Mouse (Mus musculus) left cerebral cortex, adult 9 months (tissue): Measurements from ENCODE around the gene Rsrc1.

Experiments
- DNase-seq, 2 experiments: peaks; one replicate each; pipeline ENCODE4 v3.0.0; 2022; ENCODE audit warnings: low spot score in 2 of 2

The Rsrc1 gene

GRCm38 (mm10) chr3:67280247-67280646, 299.1 kb downstream of the Rsrc1 start:
- DNase-seq = no peak

- DNase-seq = no peak
Observed at GRCm38 (mm10) chr3:67284039-67284438, 302.8 kb downstream of the Rsrc1 start.

DNA sequence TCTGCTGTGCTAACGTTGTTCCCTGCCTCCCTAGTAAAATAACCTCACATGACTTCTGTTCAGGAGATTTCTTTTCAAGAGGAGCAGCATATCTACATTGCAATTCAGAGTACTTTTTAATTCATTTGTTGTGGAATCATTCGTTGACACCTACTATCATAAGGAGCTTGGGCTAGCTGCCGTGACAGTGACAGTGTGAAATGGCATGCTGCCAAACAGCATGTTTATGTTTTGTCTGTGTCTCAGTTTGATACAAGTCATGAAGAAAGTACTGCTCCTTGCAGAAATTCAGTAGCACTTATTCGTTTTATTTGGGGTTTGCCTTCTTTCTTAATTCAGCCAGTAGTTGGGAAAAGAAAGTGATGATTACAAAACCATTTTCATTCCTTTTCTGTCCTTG, 303.7 kb downstream of the Rsrc1 start:
- DNase-seq = no peak

- DNase-seq = no peak
Observed at GRCm38 (mm10) chr3:67288664-67289063, 307.5 kb downstream of the Rsrc1 start.

- no peak for DNase-seq
Observed at GRCm38 (mm10) chr3:67289482-67289881, 308.3 kb downstream of the Rsrc1 start.

DNA sequence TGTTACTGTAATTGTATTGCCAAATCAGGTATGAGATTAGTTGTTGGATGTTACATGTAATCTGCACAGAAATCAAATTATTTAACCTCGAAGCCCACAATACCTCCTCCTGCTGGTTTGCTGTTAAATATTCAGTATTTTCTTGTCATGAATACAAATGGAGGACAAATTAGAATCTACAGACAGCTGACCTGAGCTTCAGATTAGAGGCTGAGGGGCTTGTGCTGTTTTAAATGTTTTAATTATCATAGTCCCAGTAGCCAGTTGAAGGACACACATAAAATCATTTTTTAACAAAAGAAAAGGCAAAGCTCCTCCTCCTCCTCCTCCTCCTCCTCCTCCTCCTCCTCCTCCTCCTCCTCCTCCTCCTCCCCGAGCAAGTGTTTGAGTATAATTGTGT, 327.5 kb downstream of the Rsrc1 start:
- DNase-seq = no peak

DNA sequence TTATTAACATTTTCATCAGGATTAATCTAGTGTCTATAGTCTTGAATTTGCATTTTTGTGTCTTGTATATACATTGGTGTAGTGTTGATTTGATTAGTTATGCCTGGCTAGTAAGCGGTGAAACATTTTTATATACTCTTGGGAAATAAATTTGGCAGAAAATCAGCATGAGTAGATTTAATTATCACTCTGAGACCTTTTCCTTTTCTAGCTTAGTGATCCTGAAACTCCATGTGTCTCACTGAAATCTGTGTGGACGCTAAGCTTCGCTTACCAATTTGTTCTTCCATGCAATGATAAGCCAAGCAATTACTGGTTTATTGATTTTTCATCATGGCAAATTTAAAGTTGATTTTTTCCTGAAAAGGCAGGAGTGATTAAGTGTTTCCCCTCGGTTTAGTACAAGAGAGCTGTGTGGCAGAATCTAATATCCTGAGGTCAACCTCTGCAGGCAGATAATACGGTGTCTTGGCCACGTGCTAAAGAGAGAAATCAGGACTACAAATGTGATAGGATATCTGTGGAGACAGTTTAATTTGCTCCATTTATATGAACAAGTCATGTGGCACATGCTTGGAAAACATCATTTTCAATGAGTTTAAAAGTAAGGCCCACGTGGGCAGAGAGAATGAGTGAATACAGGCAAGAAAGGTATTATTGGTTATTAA, 328.6 kb downstream of the Rsrc1 start:
- DNase-seq = no peak

DNA sequence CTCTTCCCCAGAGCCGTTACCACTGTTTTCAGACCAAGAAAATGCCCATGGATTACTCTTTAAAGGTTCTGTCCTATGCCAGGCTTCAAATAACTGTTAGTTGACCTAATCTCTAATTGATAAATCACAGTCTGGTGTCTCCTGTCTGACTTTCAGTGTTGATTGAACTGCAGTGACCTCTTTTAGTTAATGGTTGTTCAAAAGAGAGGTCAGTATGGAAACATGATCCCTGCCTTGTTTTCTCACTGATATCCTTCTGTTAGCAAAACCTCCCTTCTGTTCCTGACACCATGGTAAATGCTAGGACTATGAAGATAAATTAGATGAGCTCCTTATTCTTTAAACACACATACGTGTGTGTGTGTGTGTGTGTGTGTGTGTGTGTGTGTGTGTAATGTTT, 330.2 kb downstream of the Rsrc1 start:
- no peak for DNase-seq

GRCm38 (mm10) chr3:67322422-67322821, 341.2 kb downstream of the Rsrc1 start:
- DNase-seq = no peak

DNA sequence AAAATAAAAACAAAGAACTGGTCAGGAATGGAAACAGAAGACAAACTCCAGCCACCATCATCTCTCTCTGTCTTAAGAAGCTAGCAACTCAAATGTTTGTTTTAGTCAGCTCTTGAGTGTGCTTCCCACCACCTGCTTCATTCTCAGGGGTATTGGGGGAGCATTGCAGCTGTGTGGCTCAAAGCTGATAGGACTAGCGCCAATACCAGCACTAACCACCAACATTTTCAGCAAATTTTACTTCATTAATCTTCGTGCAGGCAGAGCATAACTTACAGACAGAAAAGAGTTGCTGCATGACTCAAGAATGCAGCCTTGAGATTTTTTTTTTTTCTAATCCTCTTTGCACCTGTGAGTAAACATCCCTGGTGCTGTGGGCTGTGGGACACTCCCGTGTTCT, 358.4 kb downstream of the Rsrc1 start:
- DNase-seq = no peak

GRCm38 (mm10) chr3:67340921-67341320, 359.7 kb downstream of the Rsrc1 start:
- DNase-seq = no peak

DNA sequence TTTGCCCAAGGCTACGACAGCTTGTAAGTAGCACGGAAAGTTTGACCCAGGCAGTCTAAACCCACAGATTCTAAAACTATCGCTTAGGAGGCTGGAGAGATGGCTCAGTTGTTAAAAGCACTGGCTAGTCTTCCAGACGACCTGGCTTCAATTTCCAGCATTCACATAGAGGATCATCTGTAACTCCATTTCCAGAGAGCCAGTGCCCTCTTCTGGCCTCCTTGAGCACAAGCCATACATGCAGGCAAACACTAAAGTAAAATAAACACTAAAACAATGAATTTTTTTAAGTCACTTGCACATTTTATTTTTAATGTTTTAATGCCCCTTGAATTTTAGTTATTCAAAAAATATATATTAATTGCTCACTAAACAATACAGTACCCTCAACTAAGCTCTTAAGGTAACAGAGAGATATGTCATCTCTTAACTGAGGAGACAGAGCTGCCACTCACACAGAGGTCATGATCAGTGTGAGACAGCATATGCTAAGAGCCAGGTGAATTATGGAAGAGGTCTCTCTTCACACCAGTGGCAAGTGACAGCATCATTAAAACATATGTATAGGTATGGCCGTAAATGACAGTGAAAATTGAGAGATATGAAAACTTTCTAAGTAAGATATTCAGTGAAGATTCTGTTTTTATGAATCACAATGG, 361.9 kb downstream of the Rsrc1 start:
- DNase-seq = no peak

DNA sequence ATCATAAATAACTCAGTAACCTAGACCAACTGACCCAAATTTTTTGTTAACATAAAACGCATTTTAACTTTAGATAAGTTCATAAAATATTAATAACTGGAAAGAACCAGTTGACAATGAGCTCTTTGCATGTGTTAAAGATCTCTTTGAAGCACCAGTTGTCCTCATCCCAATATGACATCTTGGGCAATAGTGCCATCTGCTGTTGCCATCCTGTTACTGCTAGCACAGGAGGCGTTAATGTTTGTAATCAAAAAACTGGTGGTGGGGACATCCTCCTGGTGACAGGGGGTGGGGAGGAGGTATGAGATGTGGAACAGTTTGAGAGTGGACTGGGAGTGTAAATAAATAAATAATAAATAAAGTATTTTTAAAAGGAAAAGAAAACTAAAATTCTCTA, 363.4 kb downstream of the Rsrc1 start:
- peak in 1 of 2 experiments; percentile 55 for DNase-seq

DNA sequence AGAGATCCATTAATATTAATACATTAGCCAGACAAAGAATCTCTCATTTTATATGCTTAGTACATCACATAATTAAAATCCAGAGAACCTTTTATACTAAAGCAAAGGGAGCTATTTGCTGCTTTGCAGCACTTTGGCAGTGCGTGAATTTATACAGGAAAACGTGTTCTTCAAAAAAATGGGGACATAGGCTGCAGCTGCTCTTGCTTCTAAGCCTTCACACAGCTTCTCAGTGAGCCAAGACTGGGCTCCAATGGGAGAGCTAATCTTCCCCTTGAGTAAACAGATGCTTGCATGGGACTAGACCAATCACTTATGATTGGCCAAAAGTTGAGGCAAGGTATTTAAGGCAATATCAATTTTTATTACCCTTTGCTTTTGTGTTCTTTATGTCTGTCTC, 365.5 kb downstream of the Rsrc1 start:
- no peak for DNase-seq

DNA sequence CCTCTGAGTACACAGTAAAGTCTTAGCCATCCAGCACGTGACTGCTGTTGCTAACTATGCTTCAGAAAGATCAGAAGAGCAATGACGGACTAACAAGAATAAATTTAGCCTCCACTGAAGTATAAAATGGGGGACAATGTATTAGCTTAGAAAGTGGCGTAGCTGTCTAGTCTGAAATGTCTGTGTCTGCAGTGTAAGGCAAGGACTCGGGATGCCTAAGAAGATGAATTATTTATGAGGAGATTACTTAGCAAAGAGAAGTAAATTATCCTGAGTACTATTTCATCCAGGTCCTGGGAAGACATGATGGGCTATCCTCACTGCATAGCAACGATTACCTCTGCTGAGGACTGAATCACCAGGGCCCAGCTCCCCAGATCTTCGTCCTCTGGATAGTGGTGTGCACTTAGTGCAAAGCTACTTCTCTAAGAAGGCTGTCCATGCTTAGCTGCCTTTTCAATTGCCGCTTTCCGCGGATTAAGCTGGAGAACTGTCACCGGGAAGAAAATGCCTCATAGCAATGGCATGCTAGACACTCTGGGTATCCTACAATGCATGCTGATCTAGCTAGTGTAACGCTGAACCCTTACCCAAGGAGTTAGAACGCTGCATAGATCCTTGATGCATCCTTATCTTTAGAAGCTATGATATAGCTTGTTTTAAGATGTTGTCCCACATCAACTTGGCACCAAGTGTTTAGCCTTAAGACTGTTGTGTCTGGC, 370.4 kb downstream of the Rsrc1 start:
- no peak for DNase-seq

- peak in 1 of 2 experiments; percentile 22 for DNase-seq
Observed at GRCm38 (mm10) chr3:67352128-67352762, 371.1 kb downstream of the Rsrc1 start.

GRCm38 (mm10) chr3:67352763-67353149, 371.6 kb downstream of the Rsrc1 start:
- no peak for DNase-seq

DNA sequence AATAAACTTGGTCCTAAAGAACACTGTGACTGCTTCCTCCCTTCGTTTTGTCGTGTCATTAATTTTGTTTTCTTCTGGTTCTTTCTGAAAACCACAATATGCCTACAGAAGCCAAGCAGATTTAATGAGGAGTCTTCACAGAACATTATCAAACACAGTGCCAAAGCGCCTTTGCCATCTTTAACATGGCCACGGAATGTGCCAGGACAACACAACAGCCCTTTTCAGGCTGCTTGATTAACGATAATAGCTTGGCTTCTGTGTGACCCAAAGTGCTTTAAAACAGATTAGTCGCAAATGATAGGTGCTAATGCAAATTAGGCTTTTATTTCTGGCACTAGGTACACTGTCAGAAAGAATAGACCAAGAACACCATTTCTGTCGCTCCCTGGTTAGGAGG, 377.2 kb downstream of the Rsrc1 start:
- DNase-seq = no peak

DNA sequence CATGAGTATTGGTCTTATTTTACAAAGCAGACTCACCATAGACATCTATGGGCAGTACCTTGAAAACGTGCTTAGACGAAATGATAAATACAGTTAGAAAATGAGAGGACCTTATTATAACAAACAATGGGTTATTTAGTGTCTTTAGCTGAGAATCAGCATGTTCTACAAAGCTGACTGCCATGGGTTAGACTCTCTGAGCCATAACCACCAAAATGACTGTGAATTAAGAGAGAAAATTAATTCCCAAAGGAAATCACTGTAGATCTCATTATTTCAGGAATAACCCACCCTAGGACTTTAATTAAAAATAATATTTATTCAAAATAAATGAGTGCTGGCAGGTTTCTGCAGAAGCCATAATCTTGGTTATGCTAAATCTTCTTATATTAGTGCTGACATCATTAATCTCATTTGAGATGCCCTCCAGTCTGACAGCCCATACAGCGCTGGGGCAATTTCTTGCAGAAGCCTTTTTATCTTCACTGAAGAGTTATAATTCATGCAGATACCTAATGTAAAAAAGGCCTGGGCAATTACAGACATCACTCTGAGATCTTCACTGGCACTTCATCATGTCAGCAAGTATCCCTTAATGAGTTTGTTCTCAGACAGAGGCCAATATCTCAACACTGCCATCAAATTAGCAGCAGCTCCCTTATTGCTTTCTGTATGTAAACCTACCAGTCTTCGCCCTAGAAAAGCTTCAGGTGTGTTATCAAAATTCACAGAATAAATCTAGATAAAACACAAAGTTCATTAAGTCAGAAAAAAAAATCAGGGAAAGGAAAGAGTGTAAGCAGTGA, 385.1 kb downstream of the Rsrc1 start:
- no peak for DNase-seq

DNA sequence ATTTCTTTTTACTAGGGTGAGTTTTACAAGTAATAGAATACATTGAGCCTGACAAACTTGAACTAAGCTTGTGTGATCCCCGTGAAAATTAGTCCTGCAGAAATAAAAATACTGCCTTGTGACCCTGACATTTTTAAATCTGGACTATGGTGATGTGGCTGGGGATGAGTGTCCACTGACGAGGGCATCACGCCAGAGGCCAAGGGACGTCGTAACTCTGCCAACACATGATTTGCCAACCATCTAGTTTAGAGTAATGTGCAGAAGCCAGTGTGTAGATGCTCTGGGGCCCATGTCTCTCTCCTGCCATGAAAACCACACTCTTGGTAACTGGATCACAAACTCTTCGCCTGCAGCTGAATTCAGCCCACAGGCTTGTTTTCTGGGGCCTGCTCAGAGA, 386.3 kb downstream of the Rsrc1 start:
- no peak for DNase-seq

DNA sequence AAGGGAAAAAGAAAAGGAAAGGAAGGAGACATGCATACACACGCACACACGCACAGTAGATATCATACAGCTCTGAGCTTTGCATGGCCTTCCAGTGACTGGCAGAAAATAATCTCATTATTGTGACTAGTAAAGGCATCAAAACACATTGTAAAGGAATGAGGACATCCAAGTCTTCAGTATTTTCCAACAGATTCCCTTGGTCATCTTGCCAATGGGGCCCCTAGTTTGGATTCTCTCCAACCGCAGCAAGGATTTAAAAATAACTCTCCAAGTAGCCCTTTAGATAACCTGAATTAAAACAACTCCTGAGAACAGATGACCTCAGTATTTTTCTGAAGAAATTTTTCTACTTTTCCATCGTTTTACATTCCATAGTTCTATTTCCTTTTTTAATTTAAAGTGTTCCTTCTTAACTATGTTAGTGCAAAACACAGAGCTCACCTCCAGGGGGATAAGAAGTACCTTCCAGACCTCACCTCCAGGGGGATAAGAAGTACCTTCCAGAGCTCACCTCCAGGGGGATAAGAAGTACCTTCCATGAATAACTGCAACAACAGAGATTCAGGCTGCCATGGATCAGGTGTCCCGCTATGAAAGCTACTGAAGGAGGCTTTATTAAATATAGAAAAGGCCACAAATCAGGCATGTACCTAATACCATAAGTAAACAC, 388.4 kb downstream of the Rsrc1 start:
- DNase-seq = no peak
